Mouse (Mus musculus) olfactory bulb, adult 2 months (tissue): ENCODE data around the gene Akt3.

Experiments
- CTCF ChIP-seq: fragments of 200-500 bp; IDR thresholded peaks from 2 replicates; pipeline ENCODE4 v1.5.1; 2012; ENCODE audit warnings: low read depth, mild to moderate bottlenecking, low read length, moderate library complexity; ENCODE audit not compliant: insufficient read depth
- POLR2A ChIP-seq: fragments of 200-500 bp; IDR thresholded peaks from 2 replicates; pipeline ENCODE4 v1.6.1; 2012; ENCODE audit warnings: mild to moderate bottlenecking, low read depth, low read length, moderate library complexity; ENCODE audit not compliant: insufficient read depth

DNA sequence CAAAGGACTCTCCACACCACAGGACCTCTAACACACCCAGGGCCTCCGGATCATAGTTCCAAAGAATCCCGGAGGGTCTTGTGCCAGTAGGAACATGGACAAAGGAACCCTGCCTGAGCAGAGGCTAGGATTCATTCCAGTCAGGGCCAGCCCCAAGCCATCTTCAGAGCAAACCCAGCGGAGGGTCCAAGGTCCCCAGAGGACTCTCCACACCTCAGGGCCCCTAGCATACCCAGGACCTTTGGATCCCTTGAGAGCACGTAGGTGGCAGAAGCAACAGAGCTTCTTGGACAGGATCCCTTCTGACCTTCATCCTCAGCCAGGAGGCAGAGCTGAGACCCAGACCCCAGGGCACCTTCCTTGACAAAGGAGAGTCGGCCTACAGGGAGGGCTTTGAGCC is 167.5 kb downstream of the Akt3 start:
- TF ChIP-seq CTCF (no peak), POLR2A (no peak)
